Mouse (Mus musculus): ENCODE measurements around the gene Ccser1. TPM values are rescaled to one million over a fixed set of nuclear protein-coding genes. Genes with fewer than 3 reads are reported as not detected.
A peak's percentile ranks its signal among the peaks of the same experiment; 100 is the strongest.

Gene Ccser1
- polyA plus RNA-seq, 1 experiment from 2014 or later, result 10.4 TPM

DNA sequence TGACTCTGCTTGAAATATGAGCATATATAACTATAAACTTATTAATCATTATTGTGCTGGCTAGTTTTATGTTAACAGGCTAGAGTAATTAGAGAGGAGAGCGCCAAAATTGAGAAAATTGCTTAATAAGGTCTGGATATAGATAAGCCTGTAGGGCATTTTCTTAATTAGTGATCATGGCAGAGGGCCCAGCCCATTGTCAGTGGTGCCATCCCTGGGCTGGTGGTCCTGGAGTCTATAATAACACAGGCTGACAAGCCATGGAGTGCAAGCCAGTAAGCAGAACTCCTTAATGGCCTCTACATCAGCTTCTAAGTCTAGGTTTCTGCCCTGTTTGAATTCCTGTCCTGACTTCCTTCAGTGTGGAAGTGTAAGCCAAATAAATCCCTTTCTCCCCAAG, 206.9 kb downstream of the Ccser1 start:
- H3K4me3 ChIP-seq (ENCODE audit: low read depth, low read length), result no peak overlapping the region
- H3K9ac ChIP-seq (ENCODE audit: low read depth, low read length), result no peak overlapping the region
- 79% methylated on average over 1 of the region's 1 CpGs for WGBS
- ATAC-seq (ENCODE audit: low FRiP score), result no peak
- H3K9me3 ChIP-seq (ENCODE audit: control insufficient read depth, low read length), result no peaks in the 10 kb centered on the region
- no peak for DNase-seq (ENCODE audit: low spot score)
- H3K4me1 ChIP-seq (replicated peaks; ENCODE audit: control insufficient read depth, insufficient read depth, low read length), result no peaks in the 10 kb centered on the region
- no peaks in the 10 kb centered on the region for H3K27me3 ChIP-seq (ENCODE audit: control insufficient read depth, insufficient read depth, low read length)
- H3K4me2 ChIP-seq (replicated peaks; ENCODE audit: low read depth, low read length), result no peak overlapping the region
- no peaks in the 10 kb centered on the region for H3K36me3 ChIP-seq (ENCODE audit: control insufficient read depth, insufficient read depth, low read length)
- H3K27ac ChIP-seq (ENCODE audit: low read depth, low read length), result no peak overlapping the region

DNA sequence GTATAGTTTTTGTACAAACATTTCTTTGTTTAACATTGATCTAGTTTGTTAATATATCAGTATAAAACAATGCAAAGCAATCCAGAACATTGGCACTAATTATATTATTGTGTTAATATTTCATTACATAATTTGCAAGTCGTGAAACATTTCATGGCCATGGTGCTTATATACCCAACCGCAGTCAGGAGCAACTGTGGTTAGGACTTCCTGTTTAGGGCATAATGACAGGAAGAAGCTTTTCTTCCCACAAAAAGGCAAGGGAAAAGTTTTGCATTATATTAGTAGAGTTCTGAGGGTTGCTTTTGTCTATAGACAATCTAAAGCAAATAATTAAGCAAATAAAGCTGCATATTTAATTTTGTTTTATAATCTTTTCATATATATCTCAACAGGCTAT, 247.4 kb downstream of the Ccser1 start:
- no peaks in the 10 kb centered on the region for H3K27me3 ChIP-seq (ENCODE audit: control insufficient read depth, insufficient read depth, low read length)
- H3K27ac ChIP-seq (ENCODE audit: low read depth, low read length), result no peak overlapping the region
- DNase-seq (ENCODE audit: low spot score), result no peak
- H3K9ac ChIP-seq (ENCODE audit: low read depth, low read length), result no peak overlapping the region
- ATAC-seq (ENCODE audit: low FRiP score), result no peak
- H3K9me3 ChIP-seq (ENCODE audit: control insufficient read depth, low read length), result no peaks in the 10 kb centered on the region
- H3K4me3 ChIP-seq (ENCODE audit: low read depth, low read length), result no peak overlapping the region
- H3K4me1 ChIP-seq (replicated peaks; ENCODE audit: control insufficient read depth, insufficient read depth, low read length), result no peaks in the 10 kb centered on the region
- H3K4me2 ChIP-seq (replicated peaks; ENCODE audit: low read depth, low read length), result no peak overlapping the region
- no peaks in the 10 kb centered on the region for H3K36me3 ChIP-seq (ENCODE audit: control insufficient read depth, insufficient read depth, low read length)
- WGBS, result 88% methylated on average over 2 of the region's 2 CpGs

DNA sequence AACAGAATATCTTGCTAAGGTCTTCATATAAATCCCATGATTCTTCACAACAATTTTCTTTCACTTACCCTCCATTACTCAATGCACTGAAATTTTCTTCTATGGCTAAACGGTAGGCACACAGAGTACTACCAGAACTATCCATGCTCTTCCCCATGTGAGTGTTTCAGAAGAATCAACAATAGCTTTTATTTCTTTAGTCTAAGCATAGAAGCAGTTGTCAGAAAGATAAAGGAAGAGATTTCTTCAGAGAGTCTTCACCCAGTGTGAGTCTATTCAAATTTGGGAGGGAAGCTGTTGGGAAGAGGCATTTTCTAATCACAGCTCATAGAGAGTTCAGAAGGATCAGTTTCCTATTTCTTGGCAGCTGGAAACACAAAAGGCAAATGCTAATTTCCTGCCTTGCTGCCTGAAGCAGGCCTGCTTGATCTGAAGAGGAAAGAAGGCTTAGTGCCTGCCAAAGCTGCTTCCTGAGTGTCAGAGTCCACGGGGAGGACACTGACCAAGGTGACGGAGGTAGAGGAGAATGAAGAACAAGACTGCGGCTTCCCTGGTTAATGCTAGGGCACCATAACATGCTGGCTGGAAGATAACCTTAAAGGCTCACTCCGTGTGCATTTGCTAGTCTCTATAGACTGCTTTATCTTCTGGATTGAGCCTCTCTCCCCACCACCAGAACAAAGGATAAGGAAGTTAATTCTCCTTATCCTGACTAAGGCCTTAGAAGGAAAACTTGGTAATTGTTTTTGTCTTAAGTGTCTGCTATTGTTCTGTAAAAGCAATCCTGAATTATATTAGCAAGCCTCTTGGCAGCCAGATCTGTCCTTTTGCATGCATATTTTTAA, 251.0 kb downstream of the Ccser1 start:
- ATAC-seq (ENCODE audit: low FRiP score) (peak; percentile 65), DNase-seq (ENCODE audit: low spot score) (peak; percentile 33)
- H3K27me3 ChIP-seq (ENCODE audit: control insufficient read depth, insufficient read depth, low read length), result no peaks in the 10 kb centered on the region
- H3K4me3 ChIP-seq (ENCODE audit: low read depth, low read length), result no peak overlapping the region
- H3K9ac ChIP-seq (ENCODE audit: low read depth, low read length), result no peak overlapping the region
- no peak overlapping the region for H3K4me2 ChIP-seq (replicated peaks; ENCODE audit: low read depth, low read length)
- no peaks in the 10 kb centered on the region for H3K36me3 ChIP-seq (ENCODE audit: control insufficient read depth, insufficient read depth, low read length)
- no peaks in the 10 kb centered on the region for H3K4me1 ChIP-seq (replicated peaks; ENCODE audit: control insufficient read depth, insufficient read depth, low read length)
- no peaks in the 10 kb centered on the region for H3K9me3 ChIP-seq (ENCODE audit: control insufficient read depth, low read length)
- H3K27ac ChIP-seq (ENCODE audit: low read depth, low read length), result no peak overlapping the region
- WGBS, result 14% methylated on average over 5 of the region's 5 CpGs

DNA sequence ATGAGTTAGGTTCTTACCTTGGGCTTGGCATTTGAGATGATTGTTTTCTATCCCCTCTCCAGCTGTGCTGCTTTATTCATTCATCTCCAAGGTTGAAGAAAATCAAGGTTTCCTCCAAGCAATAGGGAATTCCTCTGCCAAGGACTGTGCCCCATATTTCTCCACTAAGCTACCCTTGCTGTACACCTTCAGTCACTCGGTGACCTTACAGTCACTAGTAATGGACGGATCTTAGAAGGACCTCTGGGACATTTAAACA, 251.5 kb downstream of the Ccser1 start:
- Histone ChIP-seq H3K27ac (ENCODE audit: low read depth, low read length) (no peak overlapping the region), H3K9me3 (ENCODE audit: control insufficient read depth, low read length) (no peaks in the 10 kb centered on the region), H3K4me2 (replicated peaks; ENCODE audit: low read depth, low read length) (no peak overlapping the region), H3K36me3 (ENCODE audit: control insufficient read depth, insufficient read depth, low read length) (no peaks in the 10 kb centered on the region), H3K27me3 (ENCODE audit: control insufficient read depth, insufficient read depth, low read length) (no peaks in the 10 kb centered on the region), H3K4me1 (replicated peaks; ENCODE audit: control insufficient read depth, insufficient read depth, low read length) (no peaks in the 10 kb centered on the region), H3K4me3 (ENCODE audit: low read depth, low read length) (no peak overlapping the region), H3K9ac (ENCODE audit: low read depth, low read length) (no peak overlapping the region)
- WGBS, result 59% methylated on average over 2 of the region's 2 CpGs
- ATAC-seq (ENCODE audit: low FRiP score) (no peak), DNase-seq (ENCODE audit: low spot score) (peak; percentile 5)

DNA sequence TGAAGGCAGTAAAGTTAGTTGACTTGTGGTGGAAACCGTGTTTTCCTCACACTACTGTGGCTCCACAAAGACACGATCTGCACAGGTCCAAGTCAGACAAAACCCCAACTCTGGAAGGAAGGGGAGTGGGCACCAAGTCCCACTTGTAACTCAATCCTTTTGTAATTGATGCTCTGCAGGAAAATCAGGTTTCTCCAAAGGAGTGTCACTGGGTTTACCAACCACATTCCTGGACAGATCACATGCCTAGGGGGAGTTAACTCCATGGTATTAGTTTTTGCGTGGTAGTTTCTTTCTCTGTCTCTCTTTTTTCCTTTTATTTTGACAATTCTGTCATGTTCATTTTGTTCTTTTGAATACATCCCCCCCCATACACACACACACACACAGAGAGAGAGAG, 252.0 kb downstream of the Ccser1 start:
- no peaks in the 10 kb centered on the region for H3K27me3 ChIP-seq (ENCODE audit: control insufficient read depth, insufficient read depth, low read length)
- no peak overlapping the region for H3K27ac ChIP-seq (ENCODE audit: low read depth, low read length)
- H3K4me3 ChIP-seq (ENCODE audit: low read depth, low read length), result no peak overlapping the region
- no peak overlapping the region for H3K9ac ChIP-seq (ENCODE audit: low read depth, low read length)
- H3K9me3 ChIP-seq (ENCODE audit: control insufficient read depth, low read length), result no peaks in the 10 kb centered on the region
- no peak for ATAC-seq (ENCODE audit: low FRiP score)
- WGBS, result 55% methylated on average over 3 of the region's 3 CpGs
- no peak for DNase-seq (ENCODE audit: low spot score)
- no peaks in the 10 kb centered on the region for H3K36me3 ChIP-seq (ENCODE audit: control insufficient read depth, insufficient read depth, low read length)
- no peaks in the 10 kb centered on the region for H3K4me1 ChIP-seq (replicated peaks; ENCODE audit: control insufficient read depth, insufficient read depth, low read length)
- no peak overlapping the region for H3K4me2 ChIP-seq (replicated peaks; ENCODE audit: low read depth, low read length)

DNA sequence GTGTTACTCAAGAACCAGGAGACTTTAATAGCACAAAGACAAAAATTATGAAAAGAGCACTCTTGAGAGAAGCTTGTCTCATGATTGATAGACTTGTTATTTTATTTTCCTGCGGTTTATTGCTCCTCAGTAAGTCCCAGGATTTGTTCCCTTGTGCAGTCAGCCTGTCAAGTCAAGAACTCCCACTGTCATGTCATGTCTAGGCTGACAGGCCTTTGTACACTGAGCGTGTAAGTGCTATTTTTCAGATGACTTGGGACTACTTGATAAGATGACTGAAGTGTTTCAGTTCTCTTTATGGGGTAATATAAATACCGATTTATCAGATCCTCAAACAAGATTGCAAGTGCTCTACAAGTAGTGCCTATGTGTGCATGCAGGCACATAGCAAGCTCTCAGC, 252.6 kb downstream of the Ccser1 start:
- no peaks in the 10 kb centered on the region for H3K9me3 ChIP-seq (ENCODE audit: control insufficient read depth, low read length)
- no peak for DNase-seq (ENCODE audit: low spot score)
- no peaks in the 10 kb centered on the region for H3K4me1 ChIP-seq (replicated peaks; ENCODE audit: control insufficient read depth, insufficient read depth, low read length)
- no peak overlapping the region for H3K27ac ChIP-seq (ENCODE audit: low read depth, low read length)
- no peaks in the 10 kb centered on the region for H3K27me3 ChIP-seq (ENCODE audit: control insufficient read depth, insufficient read depth, low read length)
- 59% methylated on average over 3 of the region's 3 CpGs for WGBS
- no peak overlapping the region for H3K4me2 ChIP-seq (replicated peaks; ENCODE audit: low read depth, low read length)
- H3K4me3 ChIP-seq (ENCODE audit: low read depth, low read length), result no peak overlapping the region
- ATAC-seq (ENCODE audit: low FRiP score), result no peak
- H3K36me3 ChIP-seq (ENCODE audit: control insufficient read depth, insufficient read depth, low read length), result no peaks in the 10 kb centered on the region
- H3K9ac ChIP-seq (ENCODE audit: low read depth, low read length), result no peak overlapping the region

DNA sequence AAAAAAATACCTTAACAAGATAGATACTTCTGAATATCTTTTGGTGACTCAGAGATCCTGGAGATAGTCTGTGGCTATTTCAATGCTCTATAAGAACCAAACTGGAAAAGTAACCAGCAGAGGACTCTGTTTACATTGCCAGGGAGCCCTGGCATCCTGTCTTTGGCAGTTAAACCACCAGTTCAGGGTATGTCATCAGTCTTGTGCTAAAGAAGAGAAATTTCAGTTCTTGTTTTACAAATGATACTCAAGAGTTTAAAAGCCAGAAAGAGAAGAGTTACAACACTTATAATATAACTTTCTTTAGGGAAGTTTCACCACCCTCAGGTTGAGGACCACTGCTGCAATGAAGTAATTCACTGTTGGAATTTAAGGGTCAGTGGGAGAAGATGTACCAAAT, 258.0 kb downstream of the Ccser1 start:
- ATAC-seq (ENCODE audit: low FRiP score) (no peak), DNase-seq (ENCODE audit: low spot score) (no peak)
- no peak overlapping the region for H3K9ac ChIP-seq (ENCODE audit: low read depth, low read length)
- H3K9me3 ChIP-seq (ENCODE audit: control insufficient read depth, low read length), result no peaks in the 10 kb centered on the region
- no peaks in the 10 kb centered on the region for H3K4me1 ChIP-seq (replicated peaks; ENCODE audit: control insufficient read depth, insufficient read depth, low read length)
- no peaks in the 10 kb centered on the region for H3K36me3 ChIP-seq (ENCODE audit: control insufficient read depth, insufficient read depth, low read length)
- H3K4me2 ChIP-seq (replicated peaks; ENCODE audit: low read depth, low read length), result no peak overlapping the region
- H3K4me3 ChIP-seq (ENCODE audit: low read depth, low read length), result no peak overlapping the region
- no peak overlapping the region for H3K27ac ChIP-seq (ENCODE audit: low read depth, low read length)
- no peaks in the 10 kb centered on the region for H3K27me3 ChIP-seq (ENCODE audit: control insufficient read depth, insufficient read depth, low read length)

DNA sequence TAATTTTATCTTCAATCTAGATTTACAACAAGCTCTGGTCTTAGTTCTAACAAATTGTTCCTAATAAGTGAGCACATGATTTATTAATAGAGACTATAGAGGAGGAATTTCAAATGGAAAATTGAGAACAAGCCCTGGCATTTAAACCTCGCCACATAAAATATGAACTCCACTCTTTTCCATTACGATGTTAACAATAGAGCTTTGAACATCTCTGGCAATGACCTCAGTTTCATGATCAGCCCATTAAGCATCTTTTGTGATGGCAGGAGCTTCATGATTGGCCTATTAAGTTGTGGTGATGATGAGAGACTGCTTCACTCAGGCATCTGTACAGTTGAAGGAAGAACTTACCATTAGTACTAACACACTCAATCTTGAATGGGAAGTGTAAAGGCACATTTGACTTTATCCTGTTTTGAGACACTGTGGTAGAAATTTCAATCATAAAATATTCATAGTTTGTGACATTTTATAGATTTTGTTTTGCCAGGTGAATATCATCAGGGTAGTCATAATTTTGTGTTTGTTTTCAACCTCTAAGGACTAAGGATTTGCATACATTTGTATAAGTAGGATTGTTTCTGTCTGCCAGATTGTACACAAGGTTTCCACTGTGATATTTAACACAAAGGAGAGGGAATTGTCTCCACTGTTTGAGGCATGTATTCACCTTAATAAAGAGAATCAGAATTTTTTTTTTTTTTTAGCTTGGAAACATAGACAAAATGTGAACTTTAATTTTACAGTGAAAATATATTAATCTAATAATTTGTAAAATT, 291.4 kb downstream of the Ccser1 start:
- Histone ChIP-seq H3K27ac (ENCODE audit: low read depth, low read length) (no peak overlapping the region), H3K4me1 (replicated peaks; ENCODE audit: control insufficient read depth, insufficient read depth, low read length) (no peaks in the 10 kb centered on the region), H3K9ac (ENCODE audit: low read depth, low read length) (no peak overlapping the region), H3K36me3 (ENCODE audit: control insufficient read depth, insufficient read depth, low read length) (no peaks in the 10 kb centered on the region), H3K9me3 (ENCODE audit: control insufficient read depth, low read length) (no peaks in the 10 kb centered on the region), H3K4me2 (replicated peaks; ENCODE audit: low read depth, low read length) (no peak overlapping the region), H3K4me3 (ENCODE audit: low read depth, low read length) (no peak overlapping the region), H3K27me3 (ENCODE audit: control insufficient read depth, insufficient read depth, low read length) (no peaks in the 10 kb centered on the region)
- WGBS, result 86% methylated on average over 2 of the region's 2 CpGs
- ATAC-seq (ENCODE audit: low FRiP score) (no peak), DNase-seq (ENCODE audit: low spot score) (no peak)

DNA sequence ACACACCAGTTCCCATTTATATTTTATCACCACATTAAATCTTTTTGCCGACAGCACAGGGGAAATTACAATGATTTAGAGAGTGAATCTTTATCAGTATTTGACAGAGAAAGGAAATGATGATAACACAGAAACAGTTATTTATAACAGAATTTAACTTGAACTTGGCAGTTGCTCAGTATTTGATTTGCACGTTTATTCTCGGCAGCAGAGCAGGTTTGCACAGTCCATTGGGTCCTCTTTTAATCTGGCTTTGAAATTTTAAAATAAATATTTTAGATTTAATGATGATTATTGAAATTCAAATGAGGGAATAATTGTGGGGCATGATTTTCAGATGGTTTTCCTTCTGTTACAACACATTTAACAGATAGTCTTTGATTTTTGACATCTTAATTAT, 305.2 kb downstream of the Ccser1 start:
- Histone ChIP-seq H3K9me3 (ENCODE audit: control insufficient read depth, low read length) (no peaks in the 10 kb centered on the region), H3K9ac (ENCODE audit: low read depth, low read length) (no peak overlapping the region), H3K27ac (ENCODE audit: low read depth, low read length) (no peak overlapping the region), H3K36me3 (ENCODE audit: control insufficient read depth, insufficient read depth, low read length) (no peaks in the 10 kb centered on the region), H3K4me2 (replicated peaks; ENCODE audit: low read depth, low read length) (no peak overlapping the region), H3K27me3 (ENCODE audit: control insufficient read depth, insufficient read depth, low read length) (no peaks in the 10 kb centered on the region), H3K4me3 (ENCODE audit: low read depth, low read length) (no peak overlapping the region), H3K4me1 (replicated peaks; ENCODE audit: control insufficient read depth, insufficient read depth, low read length) (no peaks in the 10 kb centered on the region)
- WGBS, result 92% methylated on average over 3 of the region's 3 CpGs
- DNase-seq (ENCODE audit: low spot score) (no peak), ATAC-seq (ENCODE audit: low FRiP score) (no peak)

Data from hindbrain, embryonic 11.5 days (tissue).